Mouse (Mus musculus): ENCODE measurements around the gene Creb3l1. TPM values are rescaled to one million over a fixed set of nuclear protein-coding genes. Genes with fewer than 3 reads are reported as not detected.

Creb3l1 gene
- total RNA-seq (2021): 1 to 10 TPM; 8.0 to 8.5 TPM
- long read RNA-seq, experiment 1, transcript Creb3l1-201 (12 exons, 2,603 nt): major isoform, 8 of 10 reads
- long read RNA-seq, experiment 1, partial matches to known transcripts: 2 of 10 reads
- long read RNA-seq, experiment 1, other reads (novel, unspliced or antisense): 0 of 10 reads
- long read RNA-seq, experiment 2, transcript Creb3l1-201 (12 exons, 2,603 nt): major isoform, 11 of 14 reads
- long read RNA-seq, experiment 2, partial matches to known transcripts: 1 of 14 reads
- long read RNA-seq, experiment 2, other reads (novel, unspliced or antisense): 2 of 14 reads

DNA sequence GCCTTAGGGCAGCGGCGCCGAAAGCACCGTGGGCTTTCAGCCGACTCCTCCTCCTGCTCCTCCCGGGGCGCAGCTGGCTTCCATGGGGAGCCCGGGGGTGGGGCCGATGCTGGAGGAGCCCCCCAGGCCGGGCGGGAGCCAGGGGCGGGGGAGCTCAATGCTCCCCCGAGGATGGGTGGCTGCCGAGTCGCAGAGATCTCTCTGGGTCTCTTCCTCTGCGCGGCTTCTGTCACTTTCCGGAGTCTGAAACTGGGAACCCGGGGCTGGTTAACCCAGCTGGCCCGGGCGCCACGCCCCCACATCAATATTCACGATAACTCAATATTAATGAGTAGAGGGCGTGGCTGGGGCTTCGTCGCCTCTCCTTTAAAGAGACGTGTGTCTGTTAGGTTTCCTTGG lies at the start of gene Creb3l1:
Gene Creb3l1 (minus strand): TSS at position 229 of the 399 bp plus-strand sequence.
- intact Hi-C loops (cut with DNase I): loop anchor here (5.0 kb wide), 1 partner anchor 33 kb away; no protein-coding TSS in a partner anchor
- DNase-seq: peak; percentile 79 to 82

- no peak for DNase-seq
- intact Hi-C loops (cut with DNase I): no loop called here
Measured at GRCm38 (mm10) chr2:92071143-92071542, 46.8 kb upstream of the Creb3l1 start.

DNA sequence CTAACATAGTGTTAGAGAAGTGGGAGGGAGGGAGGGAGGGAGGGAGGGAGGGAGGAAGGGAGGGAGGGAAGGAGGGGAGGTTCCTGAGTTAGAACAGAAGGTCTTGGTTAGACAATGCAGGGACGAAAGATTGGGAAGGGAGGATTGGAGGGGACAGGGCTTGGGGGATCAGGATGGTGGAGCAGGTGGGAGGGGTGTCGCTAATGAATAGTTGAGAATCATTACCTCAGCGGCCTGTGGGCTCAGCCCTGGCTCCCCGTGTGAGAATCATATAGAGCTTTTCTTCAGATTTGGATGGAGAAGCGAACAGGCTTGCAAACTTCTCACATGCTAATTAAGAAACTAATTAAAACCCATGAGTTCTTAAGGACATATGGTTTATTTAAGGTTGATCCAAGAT lies 45.3 kb upstream of the Creb3l1 start:
- intact Hi-C loops (cut with DNase I): no loop called here
- no peak for DNase-seq

- DNase-seq: no peak
- intact Hi-C loops (cut with DNase I): no loop called here
Measured at GRCm38 (mm10) chr2:92067600-92067999, 43.3 kb upstream of the Creb3l1 start.

- intact Hi-C loops (cut with DNase I): no loop called here
- DNase-seq: no peak
Measured at GRCm38 (mm10) chr2:92066899-92067298, 42.6 kb upstream of the Creb3l1 start.

- no peak for DNase-seq
- intact Hi-C loops (cut with DNase I): no loop called here
Measured at GRCm38 (mm10) chr2:92065938-92066337, 41.6 kb upstream of the Creb3l1 start.

GRCm38 (mm10) chr2:92065269-92065888 lies 41.1 kb upstream of the Creb3l1 start:
- intact Hi-C loops (cut with DNase I): no loop called here
- no peak for DNase-seq

GRCm38 (mm10) chr2:92063106-92063505 lies 38.8 kb upstream of the Creb3l1 start:
- no peak for DNase-seq
- intact Hi-C loops (cut with DNase I): no loop called here

- no peak for DNase-seq
- intact Hi-C loops (cut with DNase I): no loop called here
Measured at GRCm38 (mm10) chr2:92061337-92061736, 37.0 kb upstream of the Creb3l1 start.

DNA sequence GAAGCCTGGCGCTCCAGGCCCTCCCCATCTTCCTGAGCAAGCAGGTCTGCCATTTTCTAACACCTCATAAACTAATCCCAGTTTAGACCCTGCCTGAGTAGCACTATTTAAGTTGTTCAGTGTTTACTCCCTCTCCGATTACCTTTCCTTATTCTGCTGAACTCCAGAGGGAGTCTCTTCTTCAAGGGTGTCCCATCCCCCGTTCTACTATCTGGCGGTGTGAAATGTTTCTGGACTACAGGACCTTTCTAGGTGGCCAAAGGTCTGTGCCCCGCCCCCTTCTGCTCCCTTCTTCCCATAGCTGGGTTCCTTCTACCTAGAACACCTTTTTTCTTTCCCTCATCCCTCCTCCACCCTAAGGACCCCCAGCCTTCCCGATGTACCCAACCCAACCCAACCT lies 36.0 kb upstream of the Creb3l1 start:
- no peak for DNase-seq
- intact Hi-C loops (cut with DNase I): no loop called here

DNA sequence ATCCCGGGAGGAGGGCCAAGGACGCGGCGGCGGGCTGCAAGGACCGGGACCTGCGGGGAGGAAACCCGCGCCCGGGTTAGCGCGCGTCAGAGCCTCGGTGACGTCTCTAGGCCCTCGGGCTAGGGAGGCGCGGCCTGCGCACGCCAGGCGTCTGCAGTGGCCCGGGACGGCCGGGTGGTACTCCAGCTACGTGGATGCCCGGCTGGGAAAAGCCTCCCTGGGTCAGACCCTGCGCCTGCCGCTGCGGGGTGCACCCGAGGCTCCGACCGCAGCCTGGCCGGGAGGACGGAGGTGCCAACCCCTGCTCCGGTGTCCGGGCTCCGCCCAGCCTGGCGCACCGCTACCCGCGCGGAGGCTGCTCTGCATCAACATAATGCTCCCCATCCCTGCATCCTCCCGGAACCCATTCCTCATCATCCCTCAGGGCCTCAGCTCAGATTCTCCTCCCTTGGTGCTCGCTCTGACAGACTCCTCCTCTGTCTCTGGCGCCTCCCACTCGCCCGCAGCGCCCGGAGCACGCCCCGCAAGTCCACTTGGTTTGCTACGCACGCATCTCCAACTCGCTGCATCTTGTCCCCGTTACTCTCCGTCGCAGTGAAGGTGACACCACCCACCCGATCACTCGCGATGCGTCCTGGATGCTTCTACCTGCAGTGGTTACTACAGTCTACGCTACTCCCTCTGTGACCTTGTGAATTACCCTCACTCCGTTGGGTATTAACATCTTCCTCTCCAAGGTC lies 35.3 kb upstream of the Creb3l1 start:
- intact Hi-C loops (cut with DNase I): loop anchor here (2.0 to 5.0 kb wide), 5 partner anchors 37 to 373 kb away; partner anchors contain the start of genes Creb3l1 and Cry2
- peak; percentile 70 to 72 for DNase-seq

DNA sequence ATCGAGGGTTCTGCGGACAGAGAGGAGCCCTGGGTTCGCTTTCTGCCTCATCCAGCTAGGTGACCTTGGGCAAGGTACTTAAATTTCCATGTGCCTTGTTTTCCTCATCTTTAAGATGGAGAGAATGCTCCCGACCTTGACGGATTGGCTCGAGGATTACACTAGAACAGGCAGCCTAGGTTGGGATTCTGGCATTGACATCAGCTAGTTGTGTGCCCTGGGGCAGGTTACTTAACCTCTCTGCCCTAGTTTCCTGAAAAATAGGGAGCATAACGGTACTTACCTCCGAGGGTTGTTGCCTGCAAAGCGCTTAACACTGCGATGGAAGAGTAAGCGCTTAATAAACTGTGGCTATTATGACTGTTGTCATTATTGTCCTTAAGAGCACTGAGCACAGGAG lies 34.6 kb upstream of the Creb3l1 start:
- DNase-seq: no peak
- intact Hi-C loops (cut with DNase I): loop anchor here (1.0 to 5.0 kb wide), 6 partner anchors 37 to 373 kb away; partner anchors contain the start of genes Creb3l1 and Cry2

DNA sequence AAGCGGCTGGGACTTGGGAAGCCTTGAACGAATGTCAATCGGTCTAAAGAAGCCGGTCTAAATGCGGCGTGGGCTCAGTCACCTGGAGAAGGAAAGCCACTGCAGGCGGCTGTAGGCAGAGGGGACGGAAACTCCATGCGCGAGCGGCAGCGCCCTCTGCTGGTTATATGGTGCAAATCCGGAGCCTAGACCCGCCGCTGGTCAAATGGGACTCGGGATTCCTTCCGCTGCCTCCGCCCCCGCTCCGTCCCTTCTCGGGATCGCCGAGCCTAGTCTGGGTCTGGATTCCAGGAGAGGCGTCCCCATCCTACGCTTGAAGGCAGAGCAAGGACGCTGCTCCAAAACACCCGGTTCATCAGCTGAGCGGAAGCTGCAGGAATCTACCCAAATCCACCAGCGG lies 34.2 kb upstream of the Creb3l1 start:
- peak; percentile 96 for DNase-seq
- intact Hi-C loops (cut with DNase I): loop anchor here (1.0 to 5.0 kb wide), 6 partner anchors 36 to 374 kb away; partner anchors contain the start of genes Creb3l1 and Cry2

GRCm38 (mm10) chr2:92056760-92057159 lies 32.5 kb upstream of the Creb3l1 start:
- intact Hi-C loops (cut with DNase I): loop anchor here (5.0 kb wide), 4 partner anchors 34 to 376 kb away; partner anchors contain the start of genes Creb3l1 and Cry2
- DNase-seq: no peak

DNA sequence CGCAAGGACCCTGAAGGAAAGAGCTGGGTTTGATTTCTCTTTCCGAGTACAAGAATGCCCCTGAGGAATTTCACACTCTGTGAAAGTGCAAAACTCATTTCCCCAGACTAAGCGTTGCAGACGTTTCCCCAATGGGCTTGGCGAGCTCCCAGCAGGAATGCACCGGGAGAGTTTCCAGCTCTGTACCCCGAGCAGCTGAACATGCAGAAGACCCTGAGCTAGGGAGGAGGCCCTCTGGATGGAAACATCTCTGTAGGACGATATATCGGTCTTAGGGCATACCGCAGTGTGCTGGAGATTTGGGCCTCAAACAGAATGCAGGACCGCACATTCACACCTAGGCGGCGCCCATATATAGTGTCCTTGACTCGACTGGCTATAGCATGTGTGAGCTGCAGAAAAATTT lies 31.5 kb upstream of the Creb3l1 start:
- intact Hi-C loops (cut with DNase I): loop anchor here (5.0 kb wide), 4 partner anchors 34 to 376 kb away; partner anchors contain the start of genes Creb3l1 and Cry2
- peak; percentile 61 to 71 for DNase-seq

DNA sequence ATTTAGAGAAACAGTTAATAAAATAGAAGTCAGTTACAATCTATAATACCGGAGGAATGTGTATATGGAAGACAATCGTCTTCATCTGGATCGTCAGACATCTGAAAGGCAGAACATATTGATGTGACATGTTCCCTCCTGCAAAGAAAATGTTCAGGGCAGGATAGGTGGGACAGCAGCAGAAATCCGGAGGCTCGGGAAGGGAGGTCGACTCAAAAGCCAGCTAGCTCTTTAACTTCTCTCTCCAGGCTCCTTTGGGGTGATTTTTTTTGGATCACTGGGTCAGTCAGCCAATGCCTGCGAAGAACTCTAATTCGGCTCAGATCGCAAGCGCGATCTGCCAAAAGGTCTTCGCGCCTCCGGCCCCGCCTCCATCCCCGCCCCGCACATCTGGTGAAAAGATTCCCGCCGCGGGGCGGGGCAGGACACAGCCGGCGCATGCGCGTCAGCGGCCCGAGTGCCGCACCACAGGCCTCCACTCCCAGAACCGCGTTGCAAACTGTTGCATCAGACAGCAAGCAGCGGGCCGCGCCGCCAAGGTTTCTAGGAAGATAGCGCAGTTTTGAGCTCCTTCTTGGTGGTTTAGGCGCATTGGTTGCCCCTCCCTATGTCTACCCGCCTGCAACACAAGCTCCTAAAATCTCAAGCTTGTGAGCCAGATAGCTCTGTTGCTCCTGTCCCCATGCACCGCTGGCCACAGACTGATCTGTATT lies 31.0 kb upstream of the Creb3l1 start:
- intact Hi-C loops (cut with DNase I): loop anchor here (5.0 kb wide), 4 partner anchors 33 to 377 kb away; partner anchors contain the start of genes Creb3l1 and Cry2
- DNase-seq: peak; percentile 94 to 96

- no peak for DNase-seq
- intact Hi-C loops (cut with DNase I): no loop called here
Measured at GRCm38 (mm10) chr2:92052754-92053153, 28.5 kb upstream of the Creb3l1 start.

DNA sequence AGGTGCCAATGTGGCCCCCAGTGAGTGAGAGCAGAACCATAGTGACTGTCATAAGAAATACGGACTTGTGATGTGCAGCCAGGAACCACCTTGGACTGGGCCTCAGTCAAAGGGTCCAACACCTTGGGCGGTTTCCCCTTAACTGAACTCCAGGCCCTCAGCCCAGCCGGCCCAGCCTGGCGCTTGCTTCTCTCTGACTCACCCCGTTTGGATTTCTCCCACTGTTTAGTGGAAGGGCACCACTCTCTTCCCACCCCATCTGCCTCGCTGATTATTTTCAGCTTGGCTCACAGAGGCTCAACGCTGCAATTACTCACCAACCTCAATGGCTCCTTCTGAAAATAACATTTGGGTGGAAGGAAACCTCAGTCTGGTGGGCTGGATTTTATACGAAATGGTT lies 27.9 kb upstream of the Creb3l1 start:
- peak in 1 of 2 experiments; percentile 33 for DNase-seq
- intact Hi-C loops (cut with DNase I): no loop called here

DNA sequence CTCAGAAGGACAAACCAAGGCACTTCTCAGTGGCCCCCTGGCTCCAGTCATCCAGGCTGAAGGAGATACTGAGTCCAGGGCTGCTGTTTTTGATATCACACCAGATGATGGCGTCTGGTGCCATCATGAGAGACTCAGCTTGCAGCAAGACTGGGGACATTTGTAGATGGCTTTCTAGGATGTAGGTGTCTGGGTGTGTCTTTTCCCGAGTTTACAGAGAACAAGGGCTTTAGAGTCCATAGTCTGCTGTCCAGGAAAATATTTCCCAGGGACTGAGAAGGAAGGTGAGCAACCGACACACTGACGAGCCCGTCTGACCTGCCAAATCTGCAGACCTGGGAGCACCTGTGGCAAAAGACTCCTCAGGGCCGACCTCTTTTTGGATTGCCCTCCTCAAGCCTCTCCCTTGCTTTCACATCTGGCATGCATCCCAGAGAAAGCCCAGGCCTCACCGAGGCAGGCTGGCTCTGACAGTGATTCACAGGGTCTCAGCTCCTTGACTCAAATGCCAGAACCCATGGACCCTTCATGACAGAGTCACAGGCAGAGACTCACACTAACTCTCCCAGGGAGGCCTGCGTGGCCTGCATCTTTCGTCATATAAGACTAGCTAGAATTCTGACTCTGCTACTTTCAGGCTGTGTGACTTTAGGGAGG lies 23.9 kb upstream of the Creb3l1 start:
- no peak for DNase-seq
- intact Hi-C loops (cut with DNase I): no loop called here

DNA sequence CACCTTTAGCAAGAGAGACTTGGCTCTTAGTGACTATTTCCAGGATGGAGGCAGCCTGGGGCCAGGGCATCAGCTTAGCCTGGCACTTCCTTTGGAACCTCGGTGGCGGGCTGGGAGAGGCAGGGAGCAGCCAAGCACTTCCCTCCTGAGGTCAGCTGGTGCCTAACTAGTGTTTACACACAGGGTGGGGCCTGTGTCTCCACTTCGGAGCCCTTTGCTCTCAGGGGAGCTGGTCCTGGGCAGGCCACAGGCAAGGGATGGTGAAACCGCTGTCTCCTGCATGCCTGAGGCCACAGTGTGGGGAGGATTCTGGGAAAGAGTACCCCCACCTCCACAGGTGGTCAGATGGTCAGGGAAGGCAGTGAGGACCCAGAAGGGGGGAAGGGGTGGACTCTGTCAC lies 23.3 kb upstream of the Creb3l1 start:
- DNase-seq: no peak
- intact Hi-C loops (cut with DNase I): no loop called here
